Mouse (Mus musculus) retina, postnatal 1 day (tissue): ENCODE measurements around the gene Tor1b.
"Not testable (repeated sequence)": the region's sequence is repeated elsewhere in the genome, so short reads cannot be mapped to it uniquely, and the experiment has no call there.

ENCODE experiments used
- DNase-seq: peaks from one replicate; pipeline ENCODE4 v3.0.0-alpha.2; 2012

The Tor1b gene

GRCm38 (mm10) chr2:30931922-30932321 is 20.8 kb upstream of the Tor1b start:
- DNase-seq, result peak; percentile 26

- no peak for DNase-seq
Measured at GRCm38 (mm10) chr2:30933032-30933431, 19.7 kb upstream of the Tor1b start.

- peak; percentile 88 for DNase-seq
Measured at GRCm38 (mm10) chr2:30933917-30934450, 18.8 kb upstream of the Tor1b start.

GRCm38 (mm10) chr2:30936808-30937207 is 16.0 kb upstream of the Tor1b start:
- no peak for DNase-seq

GRCm38 (mm10) chr2:30937731-30938130 is 15.0 kb upstream of the Tor1b start:
- no peak for DNase-seq

GRCm38 (mm10) chr2:30938574-30938991 is 14.2 kb upstream of the Tor1b start:
- no peak for DNase-seq

GRCm38 (mm10) chr2:30941586-30941985 is 11.2 kb upstream of the Tor1b start:
- DNase-seq, result no peak

GRCm38 (mm10) chr2:30942116-30942515 is 10.6 kb upstream of the Tor1b start:
- not testable (repeated sequence) for DNase-seq

GRCm38 (mm10) chr2:30942603-30943011 is 10.2 kb upstream of the Tor1b start:
- DNase-seq, result peak; percentile 84

GRCm38 (mm10) chr2:30952457-30952823 is 319 bp upstream of the Tor1b start:
- no peak for DNase-seq

GRCm38 (mm10) chr2:30954797-30955196 is 2.0 kb downstream of the Tor1b start:
- DNase-seq, result no peak

- DNase-seq, result no peak
Measured at GRCm38 (mm10) chr2:30957511-30957910, 4.8 kb downstream of the Tor1b start.

- DNase-seq, result no peak
Measured at GRCm38 (mm10) chr2:30958726-30959125, 6.0 kb downstream of the Tor1b start.

GRCm38 (mm10) chr2:30959856-30960255 is 7.1 kb downstream of the Tor1b start:
- no peak for DNase-seq

- no peak for DNase-seq
Measured at GRCm38 (mm10) chr2:30962570-30963254, 10.0 kb downstream of the Tor1b start.

GRCm38 (mm10) chr2:30965627-30966026 is 12.9 kb downstream of the Tor1b start:
- no peak for DNase-seq

- DNase-seq, result peak; percentile 11
Measured at GRCm38 (mm10) chr2:30966826-30967225, 14.1 kb downstream of the Tor1b start.

GRCm38 (mm10) chr2:30967352-30968327 is 14.9 kb downstream of the Tor1b start, which contains the start of gene Tor1a:
Gene Tor1a (minus strand): TSS chr2:30967933.
- DNase-seq, result peak; percentile 94

GRCm38 (mm10) chr2:30981790-30982513 is 29.2 kb downstream of the Tor1b start, which contains the start of the genes BC005624 and Usp20:
Gene BC005624 (minus strand): TSS chr2:30982201.
Gene Usp20 (plus strand): TSS chr2:30982279.
- peak; percentile 100 for DNase-seq

GRCm38 (mm10) chr2:30983024-30983423 is 30.3 kb downstream of the Tor1b start:
- DNase-seq, result peak; percentile 48

GRCm38 (mm10) chr2:30985111-30986020 is 32.6 kb downstream of the Tor1b start:
- DNase-seq, result peak; percentile 6

GRCm38 (mm10) chr2:30990221-30990620 is 37.5 kb downstream of the Tor1b start:
- DNase-seq, result no peak
